Mouse (Mus musculus): ENCODE data around the gene Sertm1. TPM values are rescaled to one million over a fixed set of nuclear protein-coding genes. Genes with fewer than 3 reads are reported as not detected.

The Sertm1 gene
- not detected in 2 replicates for polyA plus RNA-seq (2012; ENCODE audit: insufficient read depth, insufficient read length, missing spikeins)

DNA sequence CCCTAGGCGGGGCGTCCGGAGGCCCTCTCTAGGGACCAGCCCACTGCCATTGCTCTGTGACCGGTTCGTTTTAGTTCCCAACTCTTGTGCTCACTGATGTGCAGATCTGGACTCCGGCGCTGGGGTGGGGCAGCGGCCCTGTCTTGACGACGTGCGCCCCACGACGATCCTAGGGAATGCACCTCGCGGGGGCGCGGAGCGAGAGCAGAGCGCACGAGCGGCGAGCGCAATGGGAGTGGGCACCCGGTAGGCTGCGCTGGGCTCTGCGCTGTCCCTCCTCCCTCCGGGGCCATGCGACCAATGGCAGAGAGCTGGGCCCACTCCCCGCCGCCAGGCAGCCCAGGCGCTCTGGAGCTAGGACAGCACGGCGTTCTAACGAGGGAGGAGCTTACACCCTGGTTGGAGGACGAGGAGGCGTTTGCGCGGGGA is at the start of gene Sertm1:
Gene Sertm1 (minus strand): TSS at position 245 of the 429 bp plus-strand sequence.
- Histone ChIP-seq H3K4me3 (ENCODE audit: insufficient read depth, low read depth, low read length) (no peak within 1 kb of the TSS), H3K4me1 (ENCODE audit: control insufficient read depth, insufficient read depth, insufficient read length, low read length) (no peaks in the 10 kb centered on the region), H3K27ac (replicated peaks; ENCODE audit: low read depth, low read length) (no peak within 1 kb of the TSS)

GRCm38 (mm10) chr3:54964948-54965506 is 49.3 kb upstream of the Sertm1 start:
- Histone ChIP-seq H3K4me1 (ENCODE audit: control insufficient read depth, insufficient read depth, insufficient read length, low read length) (no peaks in the 10 kb centered on the region), H3K27ac (replicated peaks; ENCODE audit: low read depth, low read length) (no peak overlapping the region), H3K4me3 (ENCODE audit: insufficient read depth, low read depth, low read length) (no peak overlapping the region)

DNA sequence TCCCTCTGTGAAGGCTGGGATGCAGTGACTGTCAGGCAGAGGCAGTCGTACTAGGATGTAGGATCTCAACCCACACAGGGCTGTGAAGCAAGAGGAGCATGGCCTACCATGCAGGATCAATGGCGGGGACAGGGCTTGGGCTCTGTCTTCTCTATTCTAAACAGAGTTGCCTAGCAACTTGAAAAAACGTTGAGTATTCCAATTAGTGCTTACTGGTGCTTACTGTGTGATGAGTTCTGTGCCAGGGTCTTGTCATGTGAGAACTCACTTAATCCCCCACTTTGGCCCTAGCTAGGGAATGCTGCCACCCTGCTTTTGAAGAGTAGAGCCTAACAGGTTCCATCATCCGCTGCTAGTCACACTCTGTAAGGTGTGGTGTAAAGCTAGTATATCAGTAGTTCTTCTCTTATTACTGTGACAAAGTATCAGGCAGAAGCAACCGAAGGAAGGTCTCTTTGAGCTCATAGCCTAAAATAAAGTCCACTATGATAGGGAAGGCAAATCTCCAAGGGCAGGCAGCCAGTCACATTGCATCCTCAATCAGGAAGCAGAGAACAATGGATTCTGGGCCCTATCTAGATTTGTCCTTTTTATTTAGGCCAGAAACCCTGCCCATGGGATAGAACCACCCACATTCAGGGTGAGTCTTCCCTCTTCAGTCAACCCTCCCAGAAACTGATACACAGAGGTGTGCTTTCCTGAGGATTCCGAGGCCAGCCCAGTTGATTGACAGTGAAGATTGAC is 27.6 kb upstream of the Sertm1 start:
- Histone ChIP-seq H3K4me1 (ENCODE audit: control insufficient read depth, insufficient read depth, insufficient read length, low read length) (no peaks in the 10 kb centered on the region), H3K27ac (replicated peaks; ENCODE audit: low read depth, low read length) (no peak overlapping the region), H3K4me3 (ENCODE audit: insufficient read depth, low read depth, low read length) (no peak overlapping the region)

- Histone ChIP-seq H3K4me3 (ENCODE audit: insufficient read depth, low read depth, low read length) (no peak overlapping the region), H3K27ac (replicated peaks; ENCODE audit: low read depth, low read length) (no peak overlapping the region), H3K4me1 (ENCODE audit: control insufficient read depth, insufficient read depth, insufficient read length, low read length) (no peaks in the 10 kb centered on the region)
Observed at GRCm38 (mm10) chr3:54934535-54934934, 18.8 kb upstream of the Sertm1 start.

DNA sequence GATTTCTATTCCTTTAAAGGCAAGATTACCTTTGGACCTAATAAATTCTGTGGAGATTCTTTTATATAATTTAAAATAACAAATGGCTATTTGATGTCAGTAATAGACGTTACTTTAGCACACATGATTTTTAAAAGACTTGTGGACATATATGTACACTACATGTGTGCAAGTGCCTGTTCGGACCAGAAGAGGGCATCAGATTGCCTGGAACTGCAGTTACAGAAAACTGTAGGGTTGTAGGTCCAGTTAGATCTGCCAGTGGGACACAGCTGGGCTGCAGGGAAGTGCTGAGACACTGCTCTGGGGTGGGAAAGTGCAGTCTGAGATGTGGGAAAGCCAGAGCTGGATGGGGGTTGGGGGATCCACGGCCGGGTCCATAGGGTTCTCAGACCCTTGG is 16.9 kb upstream of the Sertm1 start:
- Histone ChIP-seq H3K4me1 (ENCODE audit: control insufficient read depth, insufficient read depth, insufficient read length, low read length) (no peaks in the 10 kb centered on the region), H3K27ac (replicated peaks; ENCODE audit: low read depth, low read length) (no peak overlapping the region), H3K4me3 (ENCODE audit: insufficient read depth, low read depth, low read length) (no peak overlapping the region)

DNA sequence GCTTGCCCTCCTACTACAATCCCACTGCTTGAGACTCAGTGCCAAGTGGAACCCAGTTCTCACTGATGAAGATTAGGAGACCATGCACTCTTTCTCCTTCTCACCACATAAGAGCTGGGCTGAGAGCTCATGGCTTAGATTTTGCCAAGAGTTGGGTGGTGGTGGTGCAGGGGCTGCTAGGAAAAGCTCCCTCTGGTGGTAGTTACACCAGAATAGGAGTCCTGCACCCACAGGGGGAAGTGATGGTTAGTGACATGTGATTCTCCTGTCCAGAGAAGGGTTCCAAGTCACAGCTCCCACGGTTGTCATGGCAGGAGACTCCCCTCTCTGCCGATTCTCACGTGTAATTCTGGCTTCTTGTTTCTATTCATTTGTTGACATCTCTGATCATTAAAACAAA is 4.7 kb upstream of the Sertm1 start:
- no peaks in the 10 kb centered on the region for H3K4me1 ChIP-seq (ENCODE audit: control insufficient read depth, insufficient read depth, insufficient read length, low read length)
- no peak overlapping the region for H3K4me3 ChIP-seq (ENCODE audit: insufficient read depth, low read depth, low read length)
- no peak overlapping the region for H3K27ac ChIP-seq (replicated peaks; ENCODE audit: low read depth, low read length)

DNA sequence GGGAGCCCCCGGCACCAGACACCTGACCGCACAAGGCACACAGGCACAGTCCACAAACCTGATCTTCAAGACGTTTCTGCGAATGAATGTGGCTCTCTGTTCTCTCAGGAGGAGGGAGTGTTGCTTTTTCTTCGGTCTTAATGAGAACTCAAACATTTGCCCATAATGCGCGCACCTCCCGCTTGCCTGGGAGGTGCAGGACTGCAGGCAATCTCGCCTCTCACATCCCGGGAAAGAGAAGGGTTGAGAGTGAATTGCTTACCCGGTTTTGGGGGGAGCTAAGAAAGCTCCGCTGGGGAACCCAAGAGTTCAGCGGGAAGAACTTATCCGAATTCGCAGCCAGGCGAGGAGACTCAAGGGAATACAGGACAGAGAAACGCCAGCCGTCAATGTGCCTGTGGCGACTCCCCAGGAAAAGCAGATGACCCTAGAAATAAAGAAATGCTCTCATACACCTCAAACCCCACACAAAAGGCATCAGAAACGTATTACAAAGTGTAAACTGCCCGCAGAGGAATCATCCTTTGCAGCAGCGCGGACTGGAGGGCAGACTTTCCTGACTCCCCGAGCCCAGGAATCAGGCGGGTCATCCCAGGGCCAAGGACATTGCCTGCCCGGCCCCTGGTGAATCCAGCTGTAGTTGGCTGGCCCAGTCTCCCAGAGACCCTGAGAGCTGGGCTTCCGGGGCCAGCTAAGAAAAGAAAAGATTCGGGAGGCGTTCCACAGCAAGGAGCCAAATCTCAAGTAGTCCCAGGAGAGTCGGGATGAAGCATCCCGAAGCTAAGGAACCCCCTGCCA is 643 bp downstream of the Sertm1 start:
- no peaks in the 10 kb centered on the region for H3K4me1 ChIP-seq (ENCODE audit: control insufficient read depth, insufficient read depth, insufficient read length, low read length)
- no peak overlapping the region for H3K27ac ChIP-seq (replicated peaks; ENCODE audit: low read depth, low read length)
- H3K4me3 ChIP-seq (ENCODE audit: insufficient read depth, low read depth, low read length) = no peak overlapping the region

GRCm38 (mm10) chr3:54908878-54909277 is 6.8 kb downstream of the Sertm1 start:
- no peak overlapping the region for H3K27ac ChIP-seq (replicated peaks; ENCODE audit: low read depth, low read length)
- H3K4me1 ChIP-seq (ENCODE audit: control insufficient read depth, insufficient read depth, insufficient read length, low read length) = no peaks in the 10 kb centered on the region
- H3K4me3 ChIP-seq (ENCODE audit: insufficient read depth, low read depth, low read length) = no peak overlapping the region

DNA sequence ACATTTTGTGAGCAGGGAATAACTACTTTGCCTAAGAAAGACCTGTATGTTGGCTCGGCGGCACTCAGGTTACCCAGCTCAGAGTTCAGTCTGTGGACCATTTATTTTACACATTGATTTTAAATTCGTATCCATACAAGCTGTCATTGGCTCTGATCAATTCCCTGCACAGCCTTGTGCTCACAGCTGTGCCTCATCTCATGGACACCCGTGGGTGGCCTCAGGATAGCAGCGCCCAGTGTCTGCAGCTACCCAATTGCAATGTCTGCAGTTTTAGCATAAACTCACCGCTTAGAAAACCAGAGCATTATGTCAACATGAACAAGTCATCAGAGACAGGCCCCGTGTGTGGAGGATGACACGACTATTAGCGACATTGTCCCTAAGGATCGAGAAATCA is 17.7 kb downstream of the Sertm1 start:
- Histone ChIP-seq H3K27ac (replicated peaks; ENCODE audit: low read depth, low read length) (no peak overlapping the region), H3K4me1 (ENCODE audit: control insufficient read depth, insufficient read depth, insufficient read length, low read length) (no peaks in the 10 kb centered on the region), H3K4me3 (ENCODE audit: insufficient read depth, low read depth, low read length) (no peak overlapping the region)

- Histone ChIP-seq H3K27ac (replicated peaks; ENCODE audit: low read depth, low read length) (no peak overlapping the region), H3K4me3 (ENCODE audit: insufficient read depth, low read depth, low read length) (no peak overlapping the region), H3K4me1 (ENCODE audit: control insufficient read depth, insufficient read depth, insufficient read length, low read length) (no peaks in the 10 kb centered on the region)
Observed at GRCm38 (mm10) chr3:54894891-54895290, 20.8 kb downstream of the Sertm1 start.

DNA sequence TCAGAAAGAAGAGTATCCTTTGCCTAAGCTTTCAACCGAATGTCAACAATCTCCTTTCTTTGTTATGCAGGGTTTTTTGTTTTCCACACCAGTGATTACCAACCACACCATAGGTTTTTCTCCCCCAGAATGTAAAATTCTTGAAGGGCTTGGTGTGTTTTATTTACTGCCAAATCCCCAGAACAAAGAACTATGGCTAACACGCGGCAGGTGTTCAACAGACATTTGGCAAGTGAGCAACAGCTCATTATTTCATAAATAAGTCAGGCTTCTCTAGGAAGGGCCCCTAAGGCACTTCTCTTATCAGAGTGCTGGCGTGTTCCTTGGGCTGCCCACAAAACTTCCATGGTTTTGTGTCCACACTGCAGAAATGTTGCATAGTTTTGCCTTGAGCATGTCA is 23.5 kb downstream of the Sertm1 start:
- Histone ChIP-seq H3K27ac (replicated peaks; ENCODE audit: low read depth, low read length) (no peak overlapping the region), H3K4me1 (ENCODE audit: control insufficient read depth, insufficient read depth, insufficient read length, low read length) (no peaks in the 10 kb centered on the region)

DNA sequence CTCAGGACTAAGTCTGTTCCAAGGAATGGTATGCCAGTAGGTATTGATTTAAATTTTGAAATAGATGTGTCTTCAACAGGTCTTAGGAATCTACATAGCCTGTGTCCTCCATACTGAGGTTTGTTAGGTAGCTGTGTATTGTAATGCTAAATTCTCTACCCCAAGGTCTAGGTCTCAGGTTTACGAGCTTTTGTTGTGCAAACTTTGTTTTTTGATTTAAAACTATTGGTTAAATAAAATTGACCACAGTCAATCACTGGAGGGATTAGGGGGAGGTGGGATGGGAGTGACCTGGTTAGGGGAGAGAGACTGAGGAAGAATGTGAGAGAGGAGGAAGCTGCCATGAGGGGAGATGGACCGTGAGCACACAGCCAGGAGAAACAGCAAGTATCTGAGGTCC is 29.2 kb downstream of the Sertm1 start:
- H3K4me1 ChIP-seq (ENCODE audit: control insufficient read depth, insufficient read depth, insufficient read length, low read length) = no peaks in the 10 kb centered on the region
- H3K27ac ChIP-seq (replicated peaks; ENCODE audit: low read depth, low read length) = no peak overlapping the region
- no peak overlapping the region for H3K4me3 ChIP-seq (ENCODE audit: insufficient read depth, low read depth, low read length)

More for the DNA sequence above, 23.5 kb downstream of the Sertm1 start:
- no peak overlapping the region for H3K4me3 ChIP-seq (ENCODE audit: insufficient read depth, low read depth, low read length)

Other genes starting within 250 kb of the Sertm1 start
- 10.1 and 15.9 TPM in 2 replicates for gene Supt20, start 223.1 kb downstream of the Sertm1 start, polyA plus RNA-seq (2012; ENCODE audit: insufficient read depth, insufficient read length, missing spikeins)
- gene Gm21958, start 201.5 kb downstream of the Sertm1 start, polyA plus RNA-seq (2012; ENCODE audit: insufficient read depth, insufficient read length, missing spikeins) = not detected in 2 replicates
- gene Exosc8, start 180.5 kb downstream of the Sertm1 start, polyA plus RNA-seq (2012; ENCODE audit: insufficient read depth, insufficient read length, missing spikeins) = 13.6 and 25.7 TPM in 2 replicates
- gene Alg5, start 180.3 kb downstream of the Sertm1 start, polyA plus RNA-seq (2012; ENCODE audit: insufficient read depth, insufficient read length, missing spikeins) = 35.8 and 41.1 TPM in 2 replicates
- gene Smad9, start 160.3 kb downstream of the Sertm1 start, polyA plus RNA-seq (2012; ENCODE audit: insufficient read depth, insufficient read length, missing spikeins) = 0.32 TPM in 1 of 2 replicates, not detected in the other
- gene Rfxap, start 108.1 kb downstream of the Sertm1 start, polyA plus RNA-seq (2012; ENCODE audit: insufficient read depth, insufficient read length, missing spikeins) = 13.2 and 21.0 TPM in 2 replicates
- gene Ccna1, start 139.6 kb upstream of the Sertm1 start, polyA plus RNA-seq (2012; ENCODE audit: insufficient read depth, insufficient read length, missing spikeins) = not detected in 2 replicates
- 17.8 and 19.9 TPM in 2 replicates for gene Spg20, start 196.2 kb upstream of the Sertm1 start, polyA plus RNA-seq (2012; ENCODE audit: insufficient read depth, insufficient read length, missing spikeins)
- not detected in 2 replicates for gene Ccdc169, start 221.5 kb upstream of the Sertm1 start, polyA plus RNA-seq (2012; ENCODE audit: insufficient read depth, insufficient read length, missing spikeins)

Measured in brown adipose tissue, adult 24 weeks (tissue).